In genomic region chr7:27384134-27384533, GRCm38 (mm10) we compare ENCODE assay signal across 18 mouse cellular contexts. TPM values are rescaled to one million over a fixed set of nuclear protein-coding genes. Genes with fewer than 3 reads are reported as not detected.
DNase-seq lines count a peak whose midpoint lies in the region; ATAC-seq and TF ChIP-seq lines count a peak whose summit lies in the region.
"Had no signal": no experiment of that assay in that cellular context is flagged by ENCODE, and none has a peak within 500 bp of the region (broad histone marks: within the 10 kb centered on the region; RNA-seq: fewer than 3 reads in every experiment).

No protein-coding gene starts in this region.

- 59% methylated on average over 5 of the region's 5 CpGs for WGBS in forebrain, embryonic 16.5 days
- 66% methylated on average over 5 of the region's 5 CpGs for WGBS in forebrain, embryonic 13.5 days

- H3K27me3 ChIP-seq in forebrain, embryonic 16.5 days (replicated peaks; ENCODE audit: control insufficient read depth, insufficient read depth, low read length) = peaks cover 1% of the 10 kb centered on the region; the same call in 1 of the 2 replicates
- peaks cover 17% of the 10 kb centered on the region for H3K27me3 ChIP-seq in forebrain, embryonic 13.5 days
- H3K27me3 ChIP-seq in MEL (ENCODE audit: control insufficient read depth in 1 of 2, insufficient read depth in 2 of 2, low read length in 2 of 2) = no peaks in the 10 kb centered on the region
- H3K27me3 ChIP-seq: embryonic facial prominence, embryonic 15.5 days; lung, embryonic 15.5 days had no signal

- TF ChIP-seq POLR2A in MEL (IDR thresholded peaks at IDR 0.05; ENCODE audit: control insufficient read depth in 1 of 2, insufficient read depth in 1 of 2, low read depth in 1 of 2, low read length in 2 of 2, poor library complexity in 1 of 2) = no peak

- no peak overlapping the region for H3K4me3 ChIP-seq in forebrain, embryonic 16.5 days (replicated peaks; ENCODE audit: low read length)
- H3K4me3 ChIP-seq in forebrain, embryonic 13.5 days = no peak overlapping the region
- no peak overlapping the region for H3K4me3 ChIP-seq in layer of hippocampus, adult 2 months
- H3K4me3 ChIP-seq in MEL (ENCODE audit: control insufficient read depth in 1 of 2, insufficient read depth in 1 of 2, low read depth in 2 of 2, low read length in 2 of 2) = no peak overlapping the region
- H3K4me3 ChIP-seq: embryonic facial prominence, embryonic 15.5 days; forebrain, embryonic 10.5 days; heart, embryonic 10.5 days; limb, embryonic 15.5 days; lung, embryonic 15.5 days had no signal

- intact Hi-C loops in heart, postnatal 25 days (cut with DNase I) = loop anchor here (1.0 kb wide), 1 partner anchor 48 kb away; no protein-coding TSS in a partner anchor

- DNase-seq in layer of hippocampus, adult 2 months (ENCODE audit: low spot score in 2 of 2) = no peak
- DNase-seq in layer of hippocampus, postnatal 14 days (ENCODE audit: low spot score in 2 of 2) = no peak
- DNase-seq in MEL (ENCODE audit: low read depth, low spot score) = no peak
- DNase-seq in cerebellum, adult 9-10 months = peak; percentile 81
- DNase-seq in heart, postnatal 25 days (ENCODE audit: low spot score) = no peak
- DNase-seq in gastrocnemius, postnatal 4 days (ENCODE audit: low spot score in 2 of 2) = no peak

- H3K79me2 ChIP-seq in MEL (ENCODE audit: control insufficient read depth, insufficient read depth, low read length, poor library complexity) = no peaks in the 10 kb centered on the region

- ATAC-seq in forebrain, embryonic 16.5 days = 0 out of 2 replicates have a peak, but pooled peaks have one; percentile 36
- ATAC-seq in forebrain, embryonic 13.5 days = no peak

- no peaks in the 10 kb centered on the region for H3K36me3 ChIP-seq in forebrain, embryonic 16.5 days (ENCODE audit: control insufficient read depth, insufficient read depth)
- H3K36me3 ChIP-seq in forebrain, embryonic 13.5 days (ENCODE audit: poor library complexity, severe bottlenecking) = no peaks in the 10 kb centered on the region
- H3K36me3 ChIP-seq in MEL (ENCODE audit: control insufficient read depth in 1 of 2, insufficient read depth in 2 of 2, low read length in 2 of 2) = peaks cover 0 to 16% of the 10 kb centered on the region in 2 experiments; a peak in 2 of 4 replicates
- H3K36me3 ChIP-seq: embryonic facial prominence, embryonic 15.5 days; forebrain, embryonic 10.5 days; heart, embryonic 10.5 days; limb, embryonic 15.5 days; lung, embryonic 15.5 days had no signal

- no peak overlapping the region; the same call in 1 of the 2 replicates for H3K9ac ChIP-seq in forebrain, embryonic 16.5 days (replicated peaks; ENCODE audit: low read depth, low read length)
- no peak overlapping the region for H3K9ac ChIP-seq in forebrain, embryonic 13.5 days
- no peak overlapping the region for H3K9ac ChIP-seq in MEL (ENCODE audit: control insufficient read depth, low read depth, low read length, poor library complexity, severe bottlenecking)
- H3K9ac ChIP-seq: embryonic facial prominence, embryonic 15.5 days; limb, embryonic 15.5 days; lung, embryonic 15.5 days had no signal

- no peak overlapping the region for H3K27ac ChIP-seq in forebrain, embryonic 16.5 days (ENCODE audit: low read length)
- H3K27ac ChIP-seq in forebrain, embryonic 13.5 days = no peak overlapping the region
- peak overlapping the region; percentile 37 for H3K27ac ChIP-seq in layer of hippocampus, adult 2 months
- H3K27ac ChIP-seq in MEL (ENCODE audit: control insufficient read depth, low read depth, low read length) = peak overlapping the region; percentile 70
- H3K27ac ChIP-seq: embryonic facial prominence, embryonic 15.5 days; forebrain, embryonic 10.5 days; heart, embryonic 10.5 days; limb, embryonic 15.5 days; lung, embryonic 15.5 days had no signal

- no peak overlapping the region for H3K4me2 ChIP-seq in forebrain, embryonic 16.5 days (ENCODE audit: low read length)
- H3K4me2 ChIP-seq in forebrain, embryonic 13.5 days = no peak overlapping the region
- H3K4me2 ChIP-seq: embryonic facial prominence, embryonic 15.5 days; limb, embryonic 15.5 days; lung, embryonic 15.5 days had no signal

- no peaks in the 10 kb centered on the region for H3K9me3 ChIP-seq in forebrain, embryonic 16.5 days (ENCODE audit: control insufficient read depth, low read length)
- no peaks in the 10 kb centered on the region for H3K9me3 ChIP-seq in forebrain, embryonic 13.5 days (replicated peaks)
- no peaks in the 10 kb centered on the region for H3K9me3 ChIP-seq in MEL (replicated peaks; ENCODE audit: insufficient read depth, low read length)
- H3K9me3 ChIP-seq: embryonic facial prominence, embryonic 15.5 days; forebrain, embryonic 10.5 days; heart, embryonic 10.5 days; limb, embryonic 15.5 days; lung, embryonic 15.5 days had no signal

- no peak for TF ChIP-seq RAD21 in MEL (IDR thresholded peaks at IDR 0.05; ENCODE audit: low read depth, low read length)

- TF ChIP-seq CTCF in layer of hippocampus, adult 2 months (conservative IDR thresholded peaks at IDR 0.05) = no peak
- no peak for TF ChIP-seq CTCF in MEL (IDR thresholded peaks at IDR 0.05 in 2 of 3, conservative IDR thresholded peaks at IDR 0.05 in 1 of 3; ENCODE audit: control insufficient read depth in 1 of 3, insufficient read depth in 1 of 3, low read depth in 2 of 3, low read length in 3 of 3, poor library complexity in 1 of 3, severe bottlenecking in 1 of 3)

- no peaks in the 10 kb centered on the region for H3K4me1 ChIP-seq in forebrain, embryonic 16.5 days (replicated peaks; ENCODE audit: control insufficient read depth, insufficient read depth, low read length)
- peaks cover 7% of the 10 kb centered on the region; the same call in 1 of the 2 replicates for H3K4me1 ChIP-seq in forebrain, embryonic 13.5 days
- H3K4me1 ChIP-seq in MEL (ENCODE audit: control insufficient read depth in 1 of 2, insufficient read depth in 2 of 2, low read length in 2 of 2) = peaks cover 2 to 29% of the 10 kb centered on the region in 2 experiments
- H3K4me1 ChIP-seq: heart, embryonic 10.5 days; lung, embryonic 15.5 days had no signal

- no peak for TF ChIP-seq EP300 in MEL (IDR thresholded peaks at IDR 0.05; ENCODE audit: low read depth in 1 of 2, low read length in 2 of 2)

TF ChIP-seq in MEL, 35 proteins besides CTCF, POLR2A, EP300 and RAD21:
- TF ChIP-seq CHD2 (IDR thresholded peaks at IDR 0.05; ENCODE audit: low read length) = no peak
- TF ChIP-seq MYB (IDR thresholded peaks at IDR 0.05; ENCODE audit: low read depth, low read length) = no peak
- no peak for TF ChIP-seq ELF1 (IDR thresholded peaks at IDR 0.05; ENCODE audit: low read depth, low read length)
- no peak for TF ChIP-seq SMC3 (IDR thresholded peaks at IDR 0.05; ENCODE audit: low read depth, low read length)
- TF ChIP-seq NELFE (IDR thresholded peaks at IDR 0.05; ENCODE audit: low read depth, low read length) = no peak
- no peak for TF ChIP-seq USF1 (IDR thresholded peaks at IDR 0.05; ENCODE audit: low read depth, low read length)
- TF ChIP-seq KAT2A (conservative IDR thresholded peaks at IDR 0.05; ENCODE audit: low read depth, low read length) = no peak
- no peak for TF ChIP-seq GABPA (IDR thresholded peaks at IDR 0.05; ENCODE audit: low read depth, low read length)
- no peak for TF ChIP-seq TBP (IDR thresholded peaks at IDR 0.05; ENCODE audit: low read depth, low read length)
- no peak for TF ChIP-seq MAZ (IDR thresholded peaks at IDR 0.05; ENCODE audit: low read depth, low read length)
- TF ChIP-seq RCOR1 (IDR thresholded peaks at IDR 0.05; ENCODE audit: low read depth, low read length) = no peak
- no peak for TF ChIP-seq SIN3A (IDR thresholded peaks at IDR 0.05; ENCODE audit: low read length)
- TF ChIP-seq NRF1 (IDR thresholded peaks at IDR 0.05; ENCODE audit: insufficient read depth, low read depth, low read length, poor library complexity, severe bottlenecking) = no peak
- TF ChIP-seq MEF2A (IDR thresholded peaks at IDR 0.05; ENCODE audit: extremely low read depth, insufficient replicate concordance, low read depth, low read length, poor library complexity, severe bottlenecking) = no peak
- TF ChIP-seq TAL1 (IDR thresholded peaks at IDR 0.05; ENCODE audit: low read length) = no peak
- no peak for TF ChIP-seq ZC3H11A (IDR thresholded peaks at IDR 0.05; ENCODE audit: low read depth, low read length)

RNA-seq across cellular contexts. Expression of gene Gm20479, which starts 26.9 kb away (rescaled TPM):
- not detected in 2 replicates for polyA plus RNA-seq in forebrain, embryonic 16.5 days (2015; fragmentation: Nextera tagmentation; extraction: Ambion mirVana)
- polyA plus RNA-seq in forebrain, embryonic 13.5 days (2015; fragmentation: Nextera tagmentation; extraction: Ambion mirVana) = 0.62 TPM in 1 of 2 replicates, not detected in the other
- not detected for total RNA-seq in layer of hippocampus, adult 2 months (2021)
- total RNA-seq in layer of hippocampus, postnatal 14 days (2021) = not detected
- 0.42 TPM in 1 of 2 replicates, not detected in the other for total RNA-seq in MEL (2012; rRNA removed)
- polyA plus RNA-seq in MEL (2012; ENCODE audit: insufficient read depth in 1 of 2, insufficient read length in 2 of 2, low read depth in 1 of 2, low replicate concordance in 2 of 2, missing spikeins in 1 of 2) = 1 to 10 TPM in 1 of 2 experiments, not detected in 1; 2.7 TPM
- not detected for total RNA-seq in heart, postnatal 25 days (2021)
- total RNA-seq in gastrocnemius, postnatal 4 days (2021) = not detected
- total RNA-seq: gastrocnemius, postnatal 36 days; layer of hippocampus, adult 8-10 months; left cerebral cortex, postnatal 14 days; midbrain, postnatal 0 days had no signal
- polyA plus RNA-seq: midbrain, postnatal 0 days; small intestine, adult 2 months had no signal

RNA-seq across cellular contexts. Expression of gene Shkbp1, which starts 28.3 kb away (rescaled TPM):
- polyA plus RNA-seq in forebrain, embryonic 16.5 days (2015; fragmentation: Nextera tagmentation; extraction: Ambion mirVana) = 88.1 and 95.5 TPM in 2 replicates
- polyA plus RNA-seq in forebrain, embryonic 13.5 days (2015; fragmentation: Nextera tagmentation; extraction: Ambion mirVana) = 85.4 and 89.3 TPM in 2 replicates
- 10 to 100 TPM; 29.4 to 42.9 TPM for total RNA-seq in layer of hippocampus, adult 2 months (2021)
- 10 to 100 TPM; 24.7 to 26.2 TPM for total RNA-seq in layer of hippocampus, postnatal 14 days (2021)
- total RNA-seq in MEL (2012; rRNA removed) = 24.2 and 25.4 TPM in 2 replicates
- 10 to 100 TPM in 1 of 2 experiments, not detected in 1; 77.0 TPM for polyA plus RNA-seq in MEL (2012; ENCODE audit: insufficient read depth in 1 of 2, insufficient read length in 2 of 2, low read depth in 1 of 2, low replicate concordance in 2 of 2, missing spikeins in 1 of 2)
- total RNA-seq in heart, postnatal 25 days (2021) = 1 to 10 TPM; 6.4 to 8.2 TPM
- 10 to 100 TPM; 11.0 to 11.5 TPM for total RNA-seq in gastrocnemius, postnatal 4 days (2021)

RNA-seq across cellular contexts. Expression of gene Ltbp4, which starts 46.6 kb away (rescaled TPM):
- 13.3 and 18.2 TPM in 2 replicates for polyA plus RNA-seq in forebrain, embryonic 16.5 days (2015; fragmentation: Nextera tagmentation; extraction: Ambion mirVana)
- polyA plus RNA-seq in forebrain, embryonic 13.5 days (2015; fragmentation: Nextera tagmentation; extraction: Ambion mirVana) = 10.5 and 13.4 TPM in 2 replicates
- total RNA-seq in layer of hippocampus, adult 2 months (2021) = 10 to 100 TPM; 54.5 to 54.8 TPM
- 10 to 100 TPM; 55.0 to 55.3 TPM for total RNA-seq in layer of hippocampus, postnatal 14 days (2021)
- 2.2 and 2.9 TPM in 2 replicates for total RNA-seq in MEL (2012; rRNA removed)
- 10 to 100 TPM in 1 of 2 experiments, not detected in 1; 14.2 TPM for polyA plus RNA-seq in MEL (2012; ENCODE audit: insufficient read depth in 1 of 2, insufficient read length in 2 of 2, low read depth in 1 of 2, low replicate concordance in 2 of 2, missing spikeins in 1 of 2)
- 100 to 1,000 TPM; 210 to 247 TPM for total RNA-seq in heart, postnatal 25 days (2021)
- total RNA-seq in gastrocnemius, postnatal 4 days (2021) = 100 to 1,000 TPM; 152 to 169 TPM

Comparison
In these comparisons a context has a peak if more than half of its experiments do, and no peak if none do; other contexts are left out.
1. H3K27ac ChIP-seq: peak in layer of hippocampus, adult 2 months (single experiment) and MEL (single experiment); none in forebrain, embryonic 16.5 days (single experiment) and forebrain, embryonic 13.5 days (single experiment).
2. RNA of gene Ltbp4, which starts 46.6 kb away (total RNA-seq): 210 to 247 TPM in heart, postnatal 25 days, 152 to 169 TPM in gastrocnemius, postnatal 4 days, 55.0 to 55.3 TPM in layer of hippocampus, postnatal 14 days and 54.5 to 54.8 TPM in layer of hippocampus, adult 2 months; 2.2 to 2.9 TPM in MEL; every median in the first group is over 10 times any median in the second.